Mouse (Mus musculus) brain, embryonic 18.5 days (tissue): ENCODE data around the gene Gas1.

ENCODE experiments used
- DNase-seq: peaks from one replicate; pipeline ENCODE4 v3.0.0-alpha.2; 2012; ENCODE audit warnings: low read depth, low spot score

Gene Gas1

DNA sequence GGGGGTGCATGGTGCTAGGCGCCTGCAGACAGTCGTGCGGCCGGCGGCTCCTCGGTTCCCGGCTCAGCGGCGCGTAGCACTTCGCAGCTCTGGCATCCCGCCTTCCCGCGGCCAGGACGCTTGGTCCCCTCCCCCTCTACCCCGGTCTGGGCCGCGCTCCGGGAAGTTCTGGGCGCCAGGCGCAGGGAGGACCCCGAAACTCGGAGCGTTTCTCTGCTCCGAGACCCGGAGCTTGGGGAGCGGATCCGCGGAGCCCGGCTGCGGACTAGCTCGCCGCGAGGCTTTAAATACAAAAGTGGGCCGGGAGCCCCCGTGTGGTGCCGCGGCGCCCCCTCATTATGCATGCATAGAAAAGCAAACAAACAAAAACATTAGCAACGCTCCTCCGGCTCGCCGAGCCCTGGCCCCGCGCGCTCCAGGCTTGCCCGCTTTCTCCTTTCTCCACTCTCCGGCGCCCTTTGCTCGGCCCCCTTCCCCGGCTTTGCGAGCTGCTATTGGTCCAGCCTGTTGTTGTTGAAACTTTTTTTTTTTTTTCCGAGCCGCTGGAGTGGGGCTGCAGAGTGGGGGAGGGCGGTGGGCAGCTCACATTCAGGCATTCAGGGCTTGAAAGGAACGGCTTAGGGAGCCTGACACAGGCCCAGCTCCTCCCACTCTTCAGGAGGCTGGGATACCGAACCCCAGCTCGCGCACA lies at the start of gene Gas1:
Gas1 (minus strand) TSS at position 260 of the 691 bp plus-strand sequence.
- DNase-seq: peak; percentile 76

DNA sequence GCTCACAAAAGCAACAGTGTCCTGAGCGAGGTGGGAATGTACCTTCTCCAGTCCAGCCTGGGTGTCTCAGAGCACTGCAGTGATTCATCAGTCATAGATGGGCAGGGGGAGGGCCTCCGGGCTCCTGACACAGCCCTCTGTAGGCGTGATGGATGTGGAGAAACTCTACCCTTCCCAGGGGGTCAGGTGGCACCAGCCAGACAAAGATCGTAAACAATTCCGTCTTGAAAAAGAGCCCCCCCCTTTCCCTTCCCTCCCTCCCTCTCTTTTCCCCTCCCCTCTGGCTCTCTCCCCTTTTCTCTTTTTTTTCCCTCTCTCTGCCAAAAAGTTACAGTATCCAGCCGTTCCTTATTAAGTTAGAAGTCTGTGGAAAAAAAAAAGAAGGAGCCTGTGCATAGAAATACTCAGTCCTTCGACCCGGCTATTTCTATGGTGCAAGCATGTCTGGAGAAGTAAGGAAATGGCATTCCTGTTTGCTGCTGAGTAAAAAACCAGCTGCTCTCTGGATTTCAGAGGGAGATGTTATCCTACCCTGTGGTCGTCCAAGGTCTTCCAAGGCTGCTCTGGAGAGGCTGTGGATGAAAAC lies 49.2 kb upstream of the Gas1 start:
- DNase-seq: no peak

GRCm38 (mm10) chr13:60225736-60226135 lies 48.6 kb upstream of the Gas1 start:
- DNase-seq: peak; percentile 24

GRCm38 (mm10) chr13:60225276-60225675 lies 48.1 kb upstream of the Gas1 start:
- no peak for DNase-seq

- no peak for DNase-seq
Measured at GRCm38 (mm10) chr13:60223797-60224196, 46.6 kb upstream of the Gas1 start.

GRCm38 (mm10) chr13:60222336-60222735 lies 45.2 kb upstream of the Gas1 start:
- DNase-seq: no peak

GRCm38 (mm10) chr13:60213896-60214295 lies 36.7 kb upstream of the Gas1 start:
- no peak for DNase-seq

DNA sequence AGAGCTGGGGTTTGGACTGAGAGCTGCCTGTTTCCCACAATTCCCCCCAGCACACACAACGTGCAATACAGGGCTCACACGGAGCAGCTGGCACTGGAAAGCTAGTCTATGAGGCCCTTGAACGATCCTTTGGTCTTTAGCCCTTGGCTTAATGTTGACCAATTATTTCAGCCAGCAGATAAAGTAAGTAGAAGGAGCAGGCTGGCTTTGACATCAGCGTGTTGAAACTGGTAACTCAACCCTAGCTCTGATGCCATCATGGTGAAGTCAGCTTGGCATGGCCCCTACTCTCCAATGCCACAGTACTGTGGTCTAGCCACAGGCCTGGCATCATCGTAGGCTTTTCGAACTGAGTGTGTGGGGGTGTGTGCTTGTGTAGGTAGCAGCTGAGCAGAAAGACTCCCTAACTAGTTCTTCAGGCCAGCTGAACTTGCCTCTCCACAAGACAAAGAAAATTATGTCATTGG lies 30.0 kb upstream of the Gas1 start:
- DNase-seq: no peak

GRCm38 (mm10) chr13:60204746-60205145 lies 27.6 kb upstream of the Gas1 start:
- DNase-seq: no peak

DNA sequence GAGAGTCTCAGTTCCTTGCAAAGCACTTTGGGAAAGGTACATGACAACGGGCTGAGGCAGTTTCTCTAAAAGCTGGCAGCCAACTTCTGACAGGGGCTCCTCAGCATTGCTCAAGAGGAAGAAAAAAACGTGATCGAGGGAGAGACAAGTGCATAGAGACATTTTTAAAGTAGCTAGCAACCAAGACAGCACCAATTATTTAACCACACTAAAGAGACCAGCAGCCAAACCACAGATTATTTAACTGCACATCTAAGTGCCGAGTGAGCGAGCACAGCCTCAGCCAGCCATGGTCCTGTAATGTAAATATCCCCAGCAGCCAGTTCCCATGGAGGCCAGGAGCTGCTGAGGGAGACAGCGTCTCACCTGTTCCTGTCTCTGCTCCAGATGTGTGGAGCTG lies 16.1 kb upstream of the Gas1 start:
- DNase-seq: no peak

GRCm38 (mm10) chr13:60189923-60190322 lies 12.8 kb upstream of the Gas1 start:
- DNase-seq: no peak

DNA sequence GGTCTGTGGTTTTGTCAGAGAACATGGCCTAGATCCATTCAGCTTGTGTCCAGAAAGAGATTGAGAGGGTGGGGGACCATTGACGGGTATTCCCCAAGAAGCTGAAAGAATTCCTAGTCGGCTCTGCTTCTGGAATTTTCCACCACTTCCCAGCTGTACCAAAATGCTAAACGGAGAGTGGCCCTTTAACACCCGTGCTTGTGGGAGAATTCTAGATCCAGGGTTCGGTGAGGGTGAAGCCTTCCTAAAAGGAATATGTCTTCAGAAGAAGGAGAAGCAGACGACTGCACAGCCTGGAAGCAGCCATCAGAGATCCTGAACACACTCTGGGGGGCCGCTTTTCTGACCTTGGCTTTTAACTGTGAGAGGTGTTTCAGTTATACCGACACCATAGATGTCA lies 11.8 kb upstream of the Gas1 start:
- no peak for DNase-seq

- no peak for DNase-seq
Measured at GRCm38 (mm10) chr13:60187276-60187675, 10.1 kb upstream of the Gas1 start.

DNA sequence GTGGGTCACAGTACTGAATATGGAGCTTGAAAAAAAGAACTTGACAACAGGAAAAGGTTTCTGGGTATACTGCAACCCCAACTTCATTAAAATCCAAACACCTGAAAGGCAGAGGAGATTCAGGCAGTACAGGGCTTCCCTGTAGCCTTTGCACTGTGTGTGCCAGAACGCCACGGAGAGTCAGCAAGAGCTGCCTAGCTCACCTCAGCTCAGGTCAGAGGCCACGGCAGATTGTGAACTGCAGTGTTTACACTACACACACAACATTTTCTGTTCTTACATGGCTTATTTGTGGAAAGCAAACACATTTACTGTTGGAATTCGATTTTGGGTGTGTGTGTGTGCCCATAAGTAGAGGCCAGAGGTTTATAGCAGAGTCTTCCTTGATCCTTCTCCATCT lies 5.2 kb upstream of the Gas1 start:
- no peak for DNase-seq

DNA sequence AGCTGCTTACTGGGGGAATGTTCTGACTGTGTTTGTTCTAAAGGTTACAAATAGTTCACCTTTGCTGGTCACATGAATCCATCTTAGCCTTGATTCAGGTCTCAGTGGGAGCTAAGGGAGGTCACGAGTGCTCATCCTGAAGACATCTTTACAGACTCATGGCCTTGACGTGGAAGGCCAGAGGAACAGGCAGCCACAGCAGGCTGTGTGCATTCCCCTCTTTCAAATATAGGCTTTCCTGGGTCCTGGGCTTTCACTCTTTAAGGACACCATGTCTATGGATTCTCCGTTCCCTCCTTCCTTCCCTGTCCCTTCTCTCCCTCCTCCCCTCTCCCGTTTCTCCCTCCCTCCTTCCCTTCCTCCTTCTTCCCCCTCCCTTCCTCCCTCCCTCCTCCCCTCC lies 2.5 kb upstream of the Gas1 start:
- no peak for DNase-seq

DNA sequence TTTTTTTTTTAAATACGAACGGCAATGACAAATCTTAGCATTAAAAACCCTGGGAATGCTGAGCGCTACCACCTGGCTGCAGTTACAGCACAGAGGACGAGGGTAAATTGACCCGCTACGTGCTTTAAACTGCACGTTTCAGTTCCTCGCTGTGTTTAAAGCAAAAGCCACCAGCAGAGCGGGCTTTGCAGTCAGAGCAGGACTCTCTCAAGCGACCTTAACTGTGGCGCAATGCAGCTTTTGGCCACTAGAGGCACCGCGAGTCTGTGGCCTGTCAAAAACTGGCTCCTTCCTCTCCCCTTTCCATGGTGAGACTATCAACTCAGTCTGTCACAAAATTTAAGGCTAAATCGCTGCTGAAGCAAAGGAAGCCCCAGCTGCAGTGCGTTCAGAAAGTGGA lies 1.3 kb upstream of the Gas1 start:
- peak; percentile 76 for DNase-seq

- no peak for DNase-seq
Measured at GRCm38 (mm10) chr13:60177797-60178110, 589 bp upstream of the Gas1 start.

DNA sequence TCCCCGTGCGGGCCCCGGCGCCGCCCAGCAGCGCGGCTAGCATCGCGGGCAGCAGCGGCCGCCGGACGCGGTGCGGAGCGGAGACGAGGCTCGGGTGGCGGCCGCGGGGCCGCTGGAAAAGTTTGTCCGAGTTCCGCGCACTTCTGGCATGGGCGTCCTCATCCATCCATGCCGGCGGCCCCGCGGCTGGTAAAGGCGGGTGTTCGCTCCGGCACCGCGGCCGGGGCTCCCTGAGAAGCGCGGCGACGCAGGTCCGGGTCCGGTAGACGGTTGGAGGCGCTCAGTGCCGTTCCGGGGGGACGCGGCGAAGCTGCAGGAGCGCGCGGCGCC lies 424 bp downstream of the Gas1 start:
- DNase-seq: no peak

GRCm38 (mm10) chr13:60176136-60176775 lies 909 bp downstream of the Gas1 start:
- no peak for DNase-seq

DNA sequence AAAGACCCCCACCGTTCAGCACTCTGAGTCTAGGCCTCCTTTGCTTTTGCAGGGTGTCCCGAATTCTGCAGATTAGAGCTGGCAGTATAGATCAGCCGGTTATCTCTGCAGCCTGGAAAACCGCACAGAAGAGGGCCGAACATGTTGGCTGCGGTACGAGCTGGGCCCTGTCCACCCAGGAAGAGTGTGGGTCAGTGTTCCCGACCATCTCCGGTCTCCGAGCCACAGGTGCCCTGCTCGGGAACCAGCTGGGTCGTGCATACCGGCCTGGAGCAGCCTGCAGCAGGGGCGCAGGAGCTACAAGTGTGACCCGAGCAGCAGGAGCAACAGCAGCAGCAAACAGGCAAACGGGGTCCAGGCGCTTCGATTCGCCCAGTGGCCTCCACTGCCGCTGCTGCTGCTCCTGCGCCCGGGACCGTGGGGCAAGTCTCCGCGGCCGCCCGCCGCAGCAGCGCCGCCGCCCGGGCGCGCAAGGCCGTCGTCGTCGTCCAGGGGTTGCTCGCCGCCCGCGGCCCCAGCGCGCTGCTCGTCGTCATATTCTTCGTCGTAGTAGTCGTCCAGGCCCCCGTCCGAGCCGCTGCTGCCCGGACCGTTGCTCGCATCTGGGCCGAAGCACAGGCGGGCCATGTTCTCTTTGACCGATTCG lies 1.6 kb downstream of the Gas1 start:
- no peak for DNase-seq

DNA sequence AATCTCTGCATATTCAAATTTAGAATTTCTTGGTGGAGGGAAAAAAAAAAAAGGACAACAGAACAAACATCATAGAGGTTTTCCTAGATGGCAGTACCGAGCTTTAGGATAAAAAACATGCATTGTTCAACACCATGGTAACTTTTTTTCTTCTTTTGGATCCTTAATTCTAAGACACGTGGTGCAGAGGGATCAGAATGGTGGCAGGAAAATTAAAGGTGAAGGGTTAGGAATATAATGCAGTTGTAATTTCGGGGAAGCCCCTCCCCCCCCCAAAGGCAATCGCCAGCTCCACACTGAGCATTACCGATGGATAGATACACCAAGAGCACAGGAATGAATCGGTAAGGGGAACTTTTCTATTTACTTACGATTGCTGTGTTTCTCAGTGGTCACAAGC lies 2.2 kb downstream of the Gas1 start:
- DNase-seq: no peak

GRCm38 (mm10) chr13:60173591-60174524 lies 3.3 kb downstream of the Gas1 start:
- no peak for DNase-seq
